Comparison of ENCODE assay signal across 19 mouse cellular contexts in genomic region chr4:139747190-139747936, GRCm38 (mm10).
DNase-seq lines count a peak whose midpoint lies in the region; ATAC-seq and TF ChIP-seq lines count a peak whose summit lies in the region.
"Had no signal": no experiment of that assay in that cellular context is flagged by ENCODE, and none has a peak within 500 bp of the region (broad histone marks: within the 10 kb centered on the region; RNA-seq: fewer than 3 reads in every experiment).

No protein-coding gene starts in this region.

- H3K27ac ChIP-seq in liver, postnatal 0 days (ENCODE audit: low read depth), result no peak overlapping the region
- H3K27ac ChIP-seq in intestine, embryonic 16.5 days (ENCODE audit: low read length), result no peak overlapping the region
- H3K27ac ChIP-seq in forebrain, embryonic 11.5 days (ENCODE audit: low read depth, low read length), result no peak overlapping the region
- H3K27ac ChIP-seq: embryonic facial prominence, embryonic 12.5 days; heart, embryonic 15.5 days had no signal

- no peak overlapping the region for H3K4me2 ChIP-seq in liver, postnatal 0 days (ENCODE audit: low read depth, low read length)
- H3K4me2 ChIP-seq in intestine, embryonic 16.5 days (ENCODE audit: low read depth, low read length), result no peak overlapping the region
- H3K4me2 ChIP-seq in forebrain, embryonic 11.5 days (ENCODE audit: low read depth, low read length, severe bottlenecking), result no peak overlapping the region
- H3K4me2 ChIP-seq: embryonic facial prominence, embryonic 12.5 days; heart, embryonic 15.5 days; lung, embryonic 14.5 days had no signal

- ATAC-seq in liver, postnatal 0 days, result no peak
- ATAC-seq in G1E (ENCODE audit: extremely low read depth, insufficient number of reproducible peaks, low FRiP score, poor library complexity, severe bottlenecking), result no peak
- ATAC-seq in intestine, embryonic 16.5 days, result peak; percentile 55
- no peak for ATAC-seq in forebrain, embryonic 11.5 days (replicated peaks; ENCODE audit: low FRiP score)

- DNase-seq in liver (peak; percentile 20), G1E (ENCODE audit: low spot score) (no peak)
- DNase-seq in liver, postnatal 0 days, result no peak
- DNase-seq in embryo, embryonic 9.5 days (ENCODE audit: extremely low spot score), result peak; percentile 64
- no peak for DNase-seq in forebrain, embryonic 11.5 days (ENCODE audit: low spot score)
- no peak for DNase-seq in adrenal gland, postnatal 25 days
- DNase-seq in testis, postnatal 14 days (ENCODE audit: low spot score), result no peak
- DNase-seq: adrenal gland, adult 2 months; B cell, adult 2 months; cerebellum, adult 18-20 months; heart, adult 18-20 months; kidney, adult 11 months; left cerebral cortex, postnatal 4 days; lung, embryonic 14.5 days; right cerebral cortex, adult 18-20 months; spleen, adult 18-20 months had no signal

- H3K36me3 ChIP-seq in liver, postnatal 0 days (replicated peaks; ENCODE audit: insufficient read depth, low read length), result no peaks in the 10 kb centered on the region
- no peaks in the 10 kb centered on the region for H3K36me3 ChIP-seq in G1E (replicated peaks)
- H3K36me3 ChIP-seq in intestine, embryonic 16.5 days (ENCODE audit: control insufficient read depth, insufficient read depth, low read length), result no peaks in the 10 kb centered on the region
- no peaks in the 10 kb centered on the region for H3K36me3 ChIP-seq in forebrain, embryonic 11.5 days (ENCODE audit: control insufficient read depth, insufficient read depth, low read length)
- H3K36me3 ChIP-seq: embryonic facial prominence, embryonic 12.5 days; heart, embryonic 15.5 days had no signal

- H3K9me3 ChIP-seq in liver, postnatal 0 days (ENCODE audit: low read length), result no peaks in the 10 kb centered on the region
- peaks cover 94% of the 10 kb centered on the region for H3K9me3 ChIP-seq in G1E (replicated peaks)
- H3K9me3 ChIP-seq in intestine, embryonic 16.5 days (ENCODE audit: control insufficient read depth, low read length), result no peaks in the 10 kb centered on the region
- H3K9me3 ChIP-seq in forebrain, embryonic 11.5 days (ENCODE audit: control insufficient read depth, low read length), result no peaks in the 10 kb centered on the region
- H3K9me3 ChIP-seq: embryonic facial prominence, embryonic 12.5 days; heart, embryonic 15.5 days had no signal

- no peaks in the 10 kb centered on the region for H3K27me3 ChIP-seq in liver, postnatal 0 days (ENCODE audit: insufficient read depth, low read length)
- no peaks in the 10 kb centered on the region; the same call in 1 of the 2 replicates for H3K27me3 ChIP-seq in G1E (ENCODE audit: insufficient read depth, low read length)
- H3K27me3 ChIP-seq in intestine, embryonic 16.5 days (replicated peaks; ENCODE audit: control insufficient read depth, insufficient read depth, low read length), result no peaks in the 10 kb centered on the region
- no peaks in the 10 kb centered on the region for H3K27me3 ChIP-seq in forebrain, embryonic 11.5 days (ENCODE audit: control insufficient read depth, insufficient read depth, low read length)
- H3K27me3 ChIP-seq: embryonic facial prominence, embryonic 12.5 days had no signal

- 62% methylated on average over 12 of the region's 12 CpGs for WGBS in liver, postnatal 0 days (ENCODE audit: insufficient replicate concordance)
- 37% methylated on average over 12 of the region's 12 CpGs for WGBS in intestine, embryonic 16.5 days
- WGBS in forebrain, embryonic 11.5 days, result 49% methylated on average over 12 of the region's 12 CpGs

- no peaks in the 10 kb centered on the region for H3K4me1 ChIP-seq in liver, postnatal 0 days (ENCODE audit: insufficient read depth)
- H3K4me1 ChIP-seq in G1E (ENCODE audit: insufficient read depth, low read depth, low read length), result no peaks in the 10 kb centered on the region
- H3K4me1 ChIP-seq in intestine, embryonic 16.5 days (ENCODE audit: control insufficient read depth, insufficient read depth, low read length), result 0 out of 2 replicates have a peak, but pooled peaks cover 3% of the 10 kb centered on the region
- H3K4me1 ChIP-seq in forebrain, embryonic 11.5 days (replicated peaks; ENCODE audit: control insufficient read depth, insufficient read depth, low read length), result no peaks in the 10 kb centered on the region
- H3K4me1 ChIP-seq: heart, embryonic 15.5 days had no signal

- no peak for TF ChIP-seq EP300 in liver, postnatal 0 days (IDR thresholded peaks at IDR 0.05; ENCODE audit: low read depth)

- TF ChIP-seq CTCF in liver, postnatal 0 days (IDR thresholded peaks at IDR 0.05; ENCODE audit: low read depth), result no peak
- no peak for TF ChIP-seq CTCF in G1E (IDR thresholded peaks at IDR 0.05; ENCODE audit: low read depth, low read length)

- H3K9ac ChIP-seq in liver, postnatal 0 days (replicated peaks), result no peak overlapping the region
- no peak overlapping the region for H3K9ac ChIP-seq in intestine, embryonic 16.5 days (ENCODE audit: low read depth, low read length)
- no peak overlapping the region for H3K9ac ChIP-seq in forebrain, embryonic 11.5 days (ENCODE audit: low read length)
- H3K9ac ChIP-seq: embryonic facial prominence, embryonic 12.5 days; heart, embryonic 15.5 days; lung, embryonic 14.5 days had no signal

- no peak overlapping the region for H3K4me3 ChIP-seq in liver, postnatal 0 days (ENCODE audit: low read depth, low read length)
- peak overlapping the region; percentile 3; the same call in 1 of the 2 replicates for H3K4me3 ChIP-seq in G1E (ENCODE audit: low read depth, low read length)
- no peak overlapping the region for H3K4me3 ChIP-seq in intestine, embryonic 16.5 days (ENCODE audit: low read length)
- no peak overlapping the region for H3K4me3 ChIP-seq in forebrain, embryonic 11.5 days (ENCODE audit: low read depth, low read length)
- H3K4me3 ChIP-seq: embryonic facial prominence, embryonic 12.5 days; heart, embryonic 15.5 days had no signal

Comparison
In these comparisons a context has a peak if more than half of its experiments do, and no peak if none do; other contexts are left out.
1. DNase-seq: peak in liver (single experiment) and embryo, embryonic 9.5 days (single experiment); none in liver, postnatal 0 days (single experiment), G1E (single experiment), forebrain, embryonic 11.5 days (single experiment), adrenal gland, postnatal 25 days (single experiment) and testis, postnatal 14 days (single experiment).